Mouse (Mus musculus) midbrain, embryonic 13.5 days (tissue): ENCODE data around the gene Rrp36. TPM values are rescaled to one million over a fixed set of nuclear protein-coding genes. Genes with fewer than 3 reads are reported as not detected.

Experiments
- ATAC-seq: fragments of 200-750 bp; cut with Nextera tagmentation; 2 replicates; pipeline ENCODE4 v1.8.0; 2017; ENCODE audit warnings: mild to moderate bottlenecking, moderate TSS enrichment, moderate library complexity
- H3K27ac ChIP-seq: fragments of 300-500 bp; sonication (generic); 2 replicates; pipeline ENCODE4 v1.5.1; 2015; ENCODE audit warnings: inconsistent platforms, mild to moderate bottlenecking, moderate library complexity
- H3K27me3 ChIP-seq: fragments of 300-500 bp; sonication (generic); 2 replicates; pipeline ENCODE4 v1.6.1; 2015; ENCODE audit warnings: mild to moderate bottlenecking, inconsistent platforms
- H3K36me3 ChIP-seq: fragments of 300-500 bp; sonication (generic); 2 replicates; pipeline ENCODE4 v1.6.1; 2015; ENCODE audit warnings: mild to moderate bottlenecking, inconsistent platforms
- H3K4me1 ChIP-seq: fragments of 300-500 bp; sonication (generic); replicated peaks from 2 replicates; pipeline ENCODE4 v1.6.1; 2015; ENCODE audit warnings: inconsistent platforms
- H3K4me2 ChIP-seq: fragments of 300-500 bp; sonication (generic); replicated peaks from 2 replicates; pipeline ENCODE4 v1.6.1; 2015; ENCODE audit warnings: moderate library complexity, mild to moderate bottlenecking, inconsistent platforms
- H3K4me3 ChIP-seq: fragments of 300-500 bp; sonication (generic); replicated peaks from 2 replicates; pipeline ENCODE4 v1.5.1; 2015; ENCODE audit warnings: mild to moderate bottlenecking, inconsistent platforms
- H3K9ac ChIP-seq: fragments of 300-500 bp; sonication (generic); replicated peaks from 2 replicates; pipeline ENCODE4 v1.6.1; 2015; ENCODE audit warnings: mild to moderate bottlenecking, inconsistent platforms
- H3K9me3 ChIP-seq: fragments of 300-500 bp; sonication (generic); 2 replicates; pipeline ENCODE4 v1.6.1; 2016; ENCODE audit warnings: mild to moderate bottlenecking, inconsistent platforms
- WGBS: fragments of 180-500 bp; shearing (Covaris S2); methylation state at CpG from one replicate; pipeline ENCODE4 v1.1.7; 2015; 5-methylcytosine and 5-hydroxymethylcytosine counted together
- polyA plus RNA-seq: library from polyadenylated mRNA; unstranded; fragments of >200 nt; fragmentation: Nextera tagmentation; extraction: Ambion mirVana; gene quantifications from 2 replicates; pipeline ENCODE4 v1.2.1, GENCODE M21; 2015

Gene Rrp36
- polyA plus RNA-seq, 1 experiment from 2014 or later: 48.1 TPM

DNA sequence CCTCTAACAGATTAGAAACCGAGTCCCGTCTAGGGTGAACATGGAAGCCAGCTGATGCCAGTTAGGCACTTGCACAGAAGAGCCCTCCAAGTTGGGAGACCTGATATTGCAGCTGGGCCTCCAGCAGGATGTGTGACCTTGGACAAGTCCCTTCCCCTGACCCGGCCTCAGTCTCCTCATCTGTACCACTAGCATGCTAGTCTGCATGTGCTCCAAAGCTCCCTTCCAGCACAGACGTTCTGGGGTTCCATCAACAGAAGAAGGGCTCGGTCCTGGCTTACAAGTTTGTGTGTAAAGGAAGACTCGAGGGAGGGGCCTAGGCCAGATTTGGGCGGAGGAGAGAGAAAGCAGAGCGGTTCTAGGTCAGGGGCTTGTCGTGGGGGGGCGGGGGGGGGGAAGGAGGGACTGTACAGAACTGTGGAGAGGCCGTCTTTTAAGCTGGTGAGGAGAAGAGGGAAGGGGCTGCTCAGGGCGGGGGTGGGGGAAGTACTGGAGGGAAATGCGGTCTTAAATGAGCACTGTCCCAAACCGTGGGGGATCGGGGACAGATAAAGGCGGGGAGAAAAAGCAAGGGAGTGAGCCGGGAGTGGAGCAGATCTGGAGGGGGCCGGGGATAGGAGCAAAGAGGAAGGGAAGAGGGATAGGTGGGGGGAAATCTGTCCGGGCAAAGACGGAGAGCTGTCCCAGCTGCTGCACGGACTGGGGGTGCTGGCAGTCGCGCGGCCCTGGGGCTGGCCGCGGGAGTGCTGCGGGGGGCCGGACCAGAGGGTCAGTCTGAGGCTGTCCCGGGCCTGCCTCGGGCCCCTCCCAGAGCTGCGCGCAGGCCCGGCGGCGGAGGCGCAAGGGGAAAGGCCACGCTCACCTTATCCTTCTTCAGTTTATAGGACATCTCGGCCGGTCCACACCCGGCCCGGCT lies 30.1 kb upstream of the Rrp36 start:
- peak overlapping the region; percentile 82 for H3K4me2 ChIP-seq
- ATAC-seq: peak; percentile 84
- peak overlapping the region; percentile 86 for H3K27ac ChIP-seq
- 5% methylated on average over 34 of the region's 41 CpGs for WGBS
- no peaks in the 10 kb centered on the region for H3K9me3 ChIP-seq
- H3K9ac ChIP-seq: peak overlapping the region; percentile 97
- peak overlapping the region; percentile 91 for H3K4me3 ChIP-seq
- peaks cover 12% of the 10 kb centered on the region for H3K36me3 ChIP-seq
- no peaks in the 10 kb centered on the region for H3K27me3 ChIP-seq
- H3K4me1 ChIP-seq: peaks cover 48% of the 10 kb centered on the region

DNA sequence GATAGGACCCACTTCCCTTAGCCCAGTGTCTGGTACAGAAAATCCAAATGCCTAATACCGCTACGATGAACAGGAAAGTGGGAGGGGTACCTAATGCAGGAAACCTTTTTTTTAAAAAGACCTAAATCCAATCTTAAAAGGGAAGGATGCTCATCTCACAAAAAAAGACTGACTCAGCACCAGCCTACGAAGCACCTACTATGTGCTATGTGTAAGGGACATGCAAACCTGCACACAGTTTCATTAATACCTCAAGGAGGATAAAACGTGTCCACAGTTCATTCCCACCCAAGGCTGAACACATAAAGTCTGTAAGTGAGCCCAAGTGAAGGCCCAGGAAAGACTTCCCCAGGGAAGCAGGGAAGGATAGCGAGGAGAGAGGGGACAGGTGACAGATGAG lies 28.4 kb upstream of the Rrp36 start:
- no peaks in the 10 kb centered on the region for H3K27me3 ChIP-seq
- H3K4me3 ChIP-seq: peak overlapping the region; percentile 91; the same call in 1 of the 2 replicates
- no peak for ATAC-seq
- 95% methylated on average over 5 of the region's 5 CpGs for WGBS
- no peak overlapping the region for H3K27ac ChIP-seq
- no peaks in the 10 kb centered on the region for H3K9me3 ChIP-seq
- H3K4me1 ChIP-seq: peaks cover 48% of the 10 kb centered on the region
- peaks cover 29% of the 10 kb centered on the region for H3K36me3 ChIP-seq
- H3K9ac ChIP-seq: peak overlapping the region; percentile 97
- H3K4me2 ChIP-seq: peak overlapping the region; percentile 82

DNA sequence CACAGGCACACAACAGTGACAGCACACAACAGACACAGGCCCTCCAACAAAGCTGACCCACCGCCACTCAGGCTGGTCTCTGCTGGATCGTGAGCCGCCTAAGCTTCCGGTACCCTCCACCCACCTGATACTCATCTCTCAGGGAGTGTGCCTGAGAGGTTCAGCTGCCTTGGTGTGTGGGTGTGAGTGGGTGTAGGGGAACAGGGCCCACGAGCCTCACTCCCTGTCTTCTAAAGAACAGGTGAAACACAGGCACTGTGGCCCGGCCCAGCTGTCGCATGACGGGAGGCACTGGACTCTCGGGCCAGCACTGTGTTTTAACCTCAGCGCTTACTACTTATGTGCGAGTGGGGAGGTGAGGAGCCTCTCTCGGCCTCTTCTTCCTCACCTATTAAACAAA lies 27.9 kb upstream of the Rrp36 start:
- no peak overlapping the region for H3K4me3 ChIP-seq
- peak overlapping the region; percentile 44 for H3K9ac ChIP-seq

DNA sequence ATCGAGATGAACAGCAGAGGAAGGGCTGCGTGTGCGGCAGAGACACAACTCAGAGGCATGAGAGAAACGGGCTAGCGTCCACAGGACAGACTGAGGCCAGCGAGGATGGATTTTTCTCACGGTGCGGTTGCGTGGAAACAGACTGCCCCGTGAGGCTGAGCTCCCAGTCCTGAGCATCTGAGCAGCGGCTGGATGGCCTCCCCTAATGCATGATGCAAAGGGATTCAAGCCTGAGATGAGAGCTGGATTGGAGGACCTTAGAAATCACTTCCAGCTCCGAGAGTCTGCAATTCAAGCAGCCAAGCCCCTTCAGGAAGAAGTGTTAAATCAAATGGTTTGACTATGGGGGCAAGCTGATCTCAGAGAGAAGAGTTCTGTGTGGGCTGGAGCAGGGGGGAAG lies 27.3 kb upstream of the Rrp36 start:
- Histone ChIP-seq H3K27me3 (no peaks in the 10 kb centered on the region), H3K4me2 (no peak overlapping the region; the same call in 1 of the 2 replicates), H3K4me3 (no peak overlapping the region), H3K9ac (peak overlapping the region; percentile 44; the same call in 1 of the 2 replicates), H3K27ac (0 out of 2 replicates have a peak overlapping the region, but pooled peaks have one; percentile 19), H3K36me3 (peaks cover 29% of the 10 kb centered on the region), H3K9me3 (no peaks in the 10 kb centered on the region), H3K4me1 (peaks cover 42% of the 10 kb centered on the region)
- ATAC-seq: no peak
- WGBS: 85% methylated on average over 12 of the region's 12 CpGs

More for the DNA sequence above, 27.9 kb upstream of the Rrp36 start:
- H3K27ac ChIP-seq: no peak overlapping the region
- H3K27me3 ChIP-seq: no peaks in the 10 kb centered on the region
- 89% methylated on average over 12 of the region's 12 CpGs for WGBS
- peaks cover 48% of the 10 kb centered on the region for H3K4me1 ChIP-seq
- ATAC-seq: no peak
- H3K36me3 ChIP-seq: peaks cover 29% of the 10 kb centered on the region
- H3K9me3 ChIP-seq: no peaks in the 10 kb centered on the region
- no peak overlapping the region for H3K4me2 ChIP-seq

DNA sequence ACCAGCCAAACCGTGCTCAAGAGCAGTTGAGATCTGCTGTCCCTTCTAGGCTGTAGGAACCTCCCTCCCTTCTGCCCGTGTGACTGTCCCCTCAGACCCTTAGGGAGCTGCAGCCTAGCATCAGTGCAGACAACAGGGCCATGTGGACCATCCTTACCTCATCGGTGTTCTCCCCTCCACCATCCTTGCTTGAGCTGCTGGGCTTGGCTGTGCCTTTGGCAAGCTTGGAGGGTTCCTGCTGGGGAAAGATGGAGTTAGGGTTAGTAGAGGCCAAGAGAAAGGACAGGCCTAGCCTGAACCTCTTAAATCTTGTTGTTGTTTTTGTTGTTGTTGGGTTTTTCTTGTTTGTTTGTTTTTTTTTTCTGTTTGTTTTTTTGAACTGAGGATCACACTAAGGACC lies 25.8 kb upstream of the Rrp36 start:
- Histone ChIP-seq H3K9me3 (no peaks in the 10 kb centered on the region), H3K4me3 (no peak overlapping the region), H3K9ac (no peak overlapping the region), H3K36me3 (peaks cover 37% of the 10 kb centered on the region), H3K4me1 (peaks cover 34% of the 10 kb centered on the region), H3K4me2 (no peak overlapping the region), H3K27me3 (no peaks in the 10 kb centered on the region), H3K27ac (no peak overlapping the region)
- ATAC-seq: no peak
- 89% methylated on average over 3 of the region's 3 CpGs for WGBS

DNA sequence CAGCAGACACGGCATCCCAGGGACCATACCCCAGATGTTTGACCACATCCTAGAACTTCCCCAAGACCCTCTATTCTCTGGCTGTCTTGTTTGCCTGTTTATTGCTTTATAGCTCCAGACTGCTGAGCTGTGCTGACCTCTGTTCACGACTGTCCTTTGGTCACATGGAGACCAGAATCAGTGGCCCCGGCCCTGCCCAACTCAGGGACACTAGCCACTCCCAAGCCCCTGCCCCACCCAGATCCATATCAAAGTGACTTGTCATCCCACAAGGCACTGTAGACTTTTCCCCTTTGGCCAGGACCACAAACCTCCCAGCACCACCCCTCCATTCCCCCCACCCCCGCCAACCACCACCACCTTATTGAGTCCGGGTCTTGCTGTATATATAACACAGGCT lies 25.1 kb upstream of the Rrp36 start:
- Histone ChIP-seq H3K36me3 (peaks cover 37% of the 10 kb centered on the region), H3K9ac (no peak overlapping the region), H3K4me3 (no peak overlapping the region), H3K27ac (no peak overlapping the region), H3K4me1 (peaks cover 34% of the 10 kb centered on the region), H3K27me3 (no peaks in the 10 kb centered on the region), H3K9me3 (no peaks in the 10 kb centered on the region), H3K4me2 (no peak overlapping the region)
- no peak for ATAC-seq
- 85% methylated on average over 5 of the region's 5 CpGs for WGBS

DNA sequence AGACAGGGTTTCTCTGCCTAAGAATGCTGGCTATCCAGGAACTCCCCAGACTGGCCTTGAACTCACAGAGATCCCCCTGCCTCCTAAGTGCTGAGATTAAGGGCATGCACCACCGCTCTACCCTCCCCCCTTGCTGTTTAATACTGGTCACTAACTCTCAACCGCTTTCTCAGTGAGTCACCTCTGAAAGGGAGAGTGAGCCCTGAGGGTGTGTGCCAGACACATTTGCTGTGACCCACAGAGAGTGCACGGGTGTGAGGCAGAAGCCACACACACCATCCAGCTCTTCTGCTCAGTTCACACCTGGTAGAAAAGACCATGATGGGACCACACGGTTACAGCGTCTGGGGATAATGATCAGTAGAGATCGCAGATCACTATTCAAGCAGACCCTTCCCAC lies 24.4 kb upstream of the Rrp36 start:
- H3K4me2 ChIP-seq: no peak overlapping the region
- no peaks in the 10 kb centered on the region for H3K27me3 ChIP-seq
- H3K9me3 ChIP-seq: no peaks in the 10 kb centered on the region
- no peak overlapping the region for H3K9ac ChIP-seq
- 95% methylated on average over 6 of the region's 6 CpGs for WGBS
- peaks cover 37% of the 10 kb centered on the region for H3K36me3 ChIP-seq
- peaks cover 27% of the 10 kb centered on the region for H3K4me1 ChIP-seq
- H3K4me3 ChIP-seq: no peak overlapping the region
- no peak for ATAC-seq
- no peak overlapping the region for H3K27ac ChIP-seq

DNA sequence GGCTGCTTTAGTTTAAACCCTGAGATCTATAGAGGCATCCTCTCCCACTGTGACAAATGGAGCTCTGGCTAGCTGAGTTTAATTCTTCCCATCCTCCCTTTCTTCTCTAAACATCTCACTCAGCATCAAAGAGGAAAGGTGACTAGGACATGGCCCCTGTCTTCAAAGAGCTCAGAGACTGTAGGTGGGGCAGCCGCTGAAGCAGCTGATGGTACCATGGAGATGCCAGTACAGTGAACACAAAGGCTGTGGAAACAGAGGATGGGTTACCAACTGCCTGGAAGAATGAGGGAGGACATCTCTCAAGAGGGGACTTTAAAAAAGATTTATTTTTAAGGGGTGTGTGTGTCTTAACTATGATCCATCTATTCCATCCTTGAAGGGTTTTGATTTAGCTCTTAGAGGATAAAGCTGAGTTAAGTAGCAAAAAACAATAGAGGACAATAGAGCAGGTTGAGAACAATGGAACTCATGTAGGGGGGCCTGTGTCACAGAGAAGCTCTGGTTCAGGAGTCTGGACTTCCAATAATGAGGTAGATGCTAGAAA lies 20.4 kb upstream of the Rrp36 start:
- H3K27ac ChIP-seq: no peak overlapping the region
- H3K9ac ChIP-seq: no peak overlapping the region
- no peaks in the 10 kb centered on the region for H3K4me1 ChIP-seq
- H3K9me3 ChIP-seq: no peaks in the 10 kb centered on the region
- no peaks in the 10 kb centered on the region for H3K27me3 ChIP-seq
- WGBS: 82% methylated on average over 1 of the region's 1 CpGs
- H3K36me3 ChIP-seq: peaks cover 43% of the 10 kb centered on the region
- ATAC-seq: no peak
- H3K4me3 ChIP-seq: no peak overlapping the region
- no peak overlapping the region for H3K4me2 ChIP-seq

DNA sequence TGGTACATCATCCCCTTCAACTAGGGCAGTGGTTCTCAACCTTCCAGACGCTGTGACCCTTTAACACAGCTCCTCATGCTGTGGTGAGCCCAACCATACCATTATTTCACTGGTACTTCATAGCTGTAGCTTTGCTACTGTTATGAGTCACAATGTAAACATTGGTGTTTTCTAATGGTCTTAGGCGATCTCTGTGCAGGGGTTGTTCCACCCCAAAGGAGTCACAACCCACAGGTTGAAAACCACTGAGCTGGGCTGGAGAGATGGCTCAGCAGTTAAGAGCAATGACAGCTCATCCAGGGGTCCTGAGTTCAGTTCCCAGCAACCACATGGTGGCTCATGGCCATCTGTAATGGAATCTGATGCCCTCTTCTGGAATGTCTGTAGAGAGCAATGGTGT lies 17.2 kb upstream of the Rrp36 start:
- no peak overlapping the region for H3K9ac ChIP-seq
- no peak overlapping the region for H3K4me2 ChIP-seq
- H3K36me3 ChIP-seq: peaks cover 36% of the 10 kb centered on the region
- no peak overlapping the region for H3K27ac ChIP-seq
- H3K9me3 ChIP-seq: no peaks in the 10 kb centered on the region
- no peak for ATAC-seq
- no peak overlapping the region for H3K4me3 ChIP-seq
- H3K4me1 ChIP-seq: no peaks in the 10 kb centered on the region
- WGBS: 96% methylated on average over 2 of the region's 2 CpGs
- H3K27me3 ChIP-seq: no peaks in the 10 kb centered on the region

DNA sequence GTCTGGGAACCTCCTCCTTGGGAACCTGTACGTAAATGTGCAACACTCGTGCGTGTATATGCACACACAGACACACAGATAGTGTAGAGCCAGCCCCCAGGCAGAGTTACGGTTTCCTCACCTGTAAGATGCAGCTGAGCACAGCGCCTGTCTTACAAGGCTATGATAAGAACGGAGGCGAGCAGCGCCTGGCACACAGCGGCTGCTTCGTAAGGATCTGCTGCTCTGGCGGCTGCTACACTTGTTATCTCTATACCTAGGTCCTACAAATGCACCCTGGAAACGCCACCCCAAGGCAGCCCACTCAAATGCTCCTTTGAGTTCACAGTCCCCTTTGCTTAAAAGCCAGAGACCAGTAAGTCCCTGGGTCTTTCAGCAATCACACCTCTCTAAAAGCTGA lies 16.5 kb upstream of the Rrp36 start:
- 97% methylated on average over 12 of the region's 12 CpGs for WGBS
- Histone ChIP-seq H3K4me2 (no peak overlapping the region), H3K4me3 (no peak overlapping the region), H3K9me3 (no peaks in the 10 kb centered on the region), H3K27ac (no peak overlapping the region), H3K36me3 (peaks cover 36% of the 10 kb centered on the region), H3K4me1 (no peaks in the 10 kb centered on the region), H3K27me3 (no peaks in the 10 kb centered on the region), H3K9ac (no peak overlapping the region)
- ATAC-seq: no peak

DNA sequence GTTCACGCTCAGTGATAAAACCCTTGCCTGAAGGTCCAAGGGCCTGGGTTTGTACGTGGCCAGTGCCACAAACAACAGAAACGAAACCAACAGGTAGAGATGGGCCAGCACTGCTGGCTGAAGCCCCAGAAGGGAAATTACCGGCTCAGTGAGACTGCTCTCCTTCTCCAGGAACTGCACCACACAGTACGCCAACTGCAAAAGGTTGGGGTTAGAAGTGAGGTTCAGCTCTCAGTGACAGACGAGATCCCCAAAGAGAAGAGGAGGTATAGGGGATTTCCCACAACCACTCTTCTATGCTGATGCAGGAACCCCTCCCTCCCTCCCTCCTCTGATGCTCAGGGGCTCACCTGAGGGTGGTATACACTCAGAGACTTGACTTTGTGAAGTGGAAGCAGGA lies 11.8 kb upstream of the Rrp36 start:
- peaks cover 10% of the 10 kb centered on the region for H3K4me1 ChIP-seq
- no peaks in the 10 kb centered on the region for H3K27me3 ChIP-seq
- no peaks in the 10 kb centered on the region for H3K9me3 ChIP-seq
- H3K4me3 ChIP-seq: no peak overlapping the region
- no peak overlapping the region for H3K9ac ChIP-seq
- H3K36me3 ChIP-seq: peaks cover 52% of the 10 kb centered on the region
- H3K27ac ChIP-seq: no peak overlapping the region
- H3K4me2 ChIP-seq: no peak overlapping the region
- ATAC-seq: no peak
- 92% methylated on average over 6 of the region's 6 CpGs for WGBS

DNA sequence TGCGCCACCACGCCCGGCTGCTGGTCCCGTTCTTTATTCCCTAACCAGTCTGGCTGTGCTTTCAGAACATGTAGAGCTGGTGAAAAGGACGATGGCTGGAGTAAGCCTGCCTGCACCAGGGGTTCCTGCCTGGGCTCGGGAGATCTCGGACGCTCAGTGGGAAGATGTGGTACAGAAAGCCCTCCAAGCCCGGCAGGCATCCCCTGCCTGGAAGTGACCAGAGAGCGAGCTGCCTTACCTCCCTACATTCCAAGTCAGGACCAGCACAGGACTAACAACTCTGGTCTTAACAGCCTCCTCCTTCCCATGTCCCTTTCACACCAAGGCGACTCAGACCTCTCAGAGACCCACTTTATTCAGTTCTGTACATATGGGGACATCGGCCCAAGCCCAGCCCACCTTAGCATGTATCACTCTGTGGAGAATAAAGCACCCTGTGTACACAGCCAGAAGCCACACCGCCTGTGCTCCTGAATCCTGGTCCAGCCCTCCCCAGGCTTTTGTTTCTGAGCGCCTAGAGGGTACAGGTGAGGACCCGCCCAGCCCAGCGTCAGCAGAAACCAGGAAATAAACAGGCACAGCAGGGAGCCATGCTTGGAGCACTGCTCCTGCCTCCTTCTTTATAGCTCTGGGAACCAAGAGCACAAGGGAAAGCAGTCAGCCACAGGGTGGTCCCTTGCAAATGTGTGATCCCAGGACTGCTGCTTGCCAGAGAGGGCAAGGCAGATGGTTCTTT lies 8.7 kb upstream of the Rrp36 start:
- WGBS: 86% methylated on average over 16 of the region's 16 CpGs
- H3K36me3 ChIP-seq: peaks cover 57% of the 10 kb centered on the region
- H3K27ac ChIP-seq: no peak overlapping the region
- H3K9me3 ChIP-seq: no peaks in the 10 kb centered on the region
- no peaks in the 10 kb centered on the region for H3K27me3 ChIP-seq
- no peak overlapping the region for H3K9ac ChIP-seq
- no peak overlapping the region for H3K4me3 ChIP-seq
- ATAC-seq: no peak
- H3K4me1 ChIP-seq: peaks cover 32% of the 10 kb centered on the region
- H3K4me2 ChIP-seq: no peak overlapping the region
